Mouse (Mus musculus): ENCODE data around the gene Camk2d. TPM values are rescaled to one million over a fixed set of nuclear protein-coding genes. Genes with fewer than 3 reads are reported as not detected.

Gene Camk2d
- total and polyA plus RNA-seq, 2 experiments from 2014 or later = 95.3 to 178 TPM

GRCm38 (mm10) chr3:126752978-126753377, 156.9 kb downstream of the Camk2d start:
- WGBS = 78% methylated on average over 6 of the region's 6 CpGs
- ATAC-seq (no peak), DNase-seq (ENCODE audit: low spot score) (no peak)
- no peak for TF ChIP-seq CTCF (IDR thresholded peaks at IDR 0.05; ENCODE audit: low read depth)
- Histone ChIP-seq H3K9ac (replicated peaks; ENCODE audit: low read length) (no peak overlapping the region), H3K4me1 (ENCODE audit: insufficient read depth, low read length) (no peaks in the 10 kb centered on the region), H3K4me3 (ENCODE audit: low read length) (no peak overlapping the region), H3K27me3 (ENCODE audit: insufficient read depth, low read length) (no peaks in the 10 kb centered on the region), H3K27ac (no peak overlapping the region), H3K4me2 (ENCODE audit: low read depth, low read length) (no peak overlapping the region), H3K9me3 (ENCODE audit: low read length) (no peaks in the 10 kb centered on the region), H3K36me3 (ENCODE audit: insufficient read depth, low read length) (no peaks in the 10 kb centered on the region)

GRCm38 (mm10) chr3:126758398-126758797, 162.3 kb downstream of the Camk2d start:
- ATAC-seq (no peak), DNase-seq (ENCODE audit: low spot score) (no peak)
- Histone ChIP-seq H3K9ac (replicated peaks; ENCODE audit: low read length) (no peak overlapping the region), H3K9me3 (ENCODE audit: low read length) (no peaks in the 10 kb centered on the region), H3K4me1 (ENCODE audit: insufficient read depth, low read length) (no peaks in the 10 kb centered on the region), H3K4me2 (ENCODE audit: low read depth, low read length) (no peak overlapping the region), H3K36me3 (ENCODE audit: insufficient read depth, low read length) (no peaks in the 10 kb centered on the region), H3K27me3 (ENCODE audit: insufficient read depth, low read length) (no peaks in the 10 kb centered on the region), H3K4me3 (ENCODE audit: low read length) (no peak overlapping the region), H3K27ac (no peak overlapping the region)
- WGBS = 85% methylated on average over 1 of the region's 1 CpGs
- TF ChIP-seq CTCF (IDR thresholded peaks at IDR 0.05; ENCODE audit: low read depth) = no peak

GRCm38 (mm10) chr3:126760608-126761007, 164.5 kb downstream of the Camk2d start:
- 84% methylated on average over 3 of the region's 3 CpGs for WGBS

GRCm38 (mm10) chr3:126764745-126765144, 168.6 kb downstream of the Camk2d start:
- no peak overlapping the region for H3K4me2 ChIP-seq (ENCODE audit: low read depth, low read length)
- no peak overlapping the region for H3K9ac ChIP-seq (replicated peaks; ENCODE audit: low read length)
- no peak for TF ChIP-seq CTCF (IDR thresholded peaks at IDR 0.05; ENCODE audit: low read depth)
- H3K27me3 ChIP-seq (ENCODE audit: insufficient read depth, low read length) = no peaks in the 10 kb centered on the region
- DNase-seq (ENCODE audit: low spot score) (no peak), ATAC-seq (no peak)
- 78% methylated on average over 4 of the region's 4 CpGs for WGBS
- no peaks in the 10 kb centered on the region for H3K36me3 ChIP-seq (ENCODE audit: insufficient read depth, low read length)
- no peaks in the 10 kb centered on the region for H3K4me1 ChIP-seq (ENCODE audit: insufficient read depth, low read length)
- H3K4me3 ChIP-seq (ENCODE audit: low read length) = no peak overlapping the region
- H3K27ac ChIP-seq = no peak overlapping the region
- H3K9me3 ChIP-seq (ENCODE audit: low read length) = no peaks in the 10 kb centered on the region

More at GRCm38 (mm10) chr3:126760608-126761007, 164.5 kb downstream of the Camk2d start:
- TF ChIP-seq CTCF (IDR thresholded peaks at IDR 0.05; ENCODE audit: low read depth) = no peak
- DNase-seq (ENCODE audit: low spot score) (no peak), ATAC-seq (no peak)
- Histone ChIP-seq H3K36me3 (ENCODE audit: insufficient read depth, low read length) (no peaks in the 10 kb centered on the region), H3K9me3 (ENCODE audit: low read length) (no peaks in the 10 kb centered on the region), H3K27me3 (ENCODE audit: insufficient read depth, low read length) (no peaks in the 10 kb centered on the region), H3K27ac (no peak overlapping the region), H3K9ac (replicated peaks; ENCODE audit: low read length) (no peak overlapping the region), H3K4me2 (ENCODE audit: low read depth, low read length) (no peak overlapping the region), H3K4me1 (ENCODE audit: insufficient read depth, low read length) (no peaks in the 10 kb centered on the region), H3K4me3 (ENCODE audit: low read length) (no peak overlapping the region)

- Histone ChIP-seq H3K9me3 (ENCODE audit: low read length) (no peaks in the 10 kb centered on the region), H3K27ac (no peak overlapping the region), H3K27me3 (ENCODE audit: insufficient read depth, low read length) (no peaks in the 10 kb centered on the region), H3K4me2 (ENCODE audit: low read depth, low read length) (no peak overlapping the region), H3K9ac (replicated peaks; ENCODE audit: low read length) (no peak overlapping the region), H3K4me1 (ENCODE audit: insufficient read depth, low read length) (no peaks in the 10 kb centered on the region), H3K36me3 (ENCODE audit: insufficient read depth, low read length) (no peaks in the 10 kb centered on the region), H3K4me3 (ENCODE audit: low read length) (no peak overlapping the region)
- WGBS = 75% methylated on average over 6 of the region's 6 CpGs
- no peak for ATAC-seq
- no peak for TF ChIP-seq CTCF (IDR thresholded peaks at IDR 0.05; ENCODE audit: low read depth)
- no peak for DNase-seq (ENCODE audit: low spot score)
These were observed 174.0 kb downstream of the Camk2d start for GRCm38 (mm10) chr3:126770056-126770455.

- ATAC-seq (no peak), DNase-seq (ENCODE audit: low spot score) (no peak)
- WGBS = 69% methylated on average over 8 of the region's 8 CpGs
- Histone ChIP-seq H3K27me3 (ENCODE audit: insufficient read depth, low read length) (no peaks in the 10 kb centered on the region), H3K9ac (replicated peaks; ENCODE audit: low read length) (no peak overlapping the region), H3K4me1 (ENCODE audit: insufficient read depth, low read length) (no peaks in the 10 kb centered on the region), H3K9me3 (ENCODE audit: low read length) (no peaks in the 10 kb centered on the region), H3K4me2 (ENCODE audit: low read depth, low read length) (no peak overlapping the region), H3K27ac (no peak overlapping the region), H3K36me3 (ENCODE audit: insufficient read depth, low read length) (no peaks in the 10 kb centered on the region), H3K4me3 (ENCODE audit: low read length) (no peak overlapping the region)
- TF ChIP-seq CTCF (IDR thresholded peaks at IDR 0.05; ENCODE audit: low read depth) = no peak
These were observed 174.9 kb downstream of the Camk2d start for GRCm38 (mm10) chr3:126771032-126771431.

- WGBS = 21% methylated on average over 6 of the region's 6 CpGs
- Histone ChIP-seq H3K4me3 (ENCODE audit: low read length) (no peak overlapping the region), H3K9ac (replicated peaks; ENCODE audit: low read length) (no peak overlapping the region)
These were observed 175.4 kb downstream of the Camk2d start for GRCm38 (mm10) chr3:126771541-126771940.

More at GRCm38 (mm10) chr3:126771541-126771940, 175.4 kb downstream of the Camk2d start:
- Histone ChIP-seq H3K4me1 (ENCODE audit: insufficient read depth, low read length) (no peaks in the 10 kb centered on the region), H3K27ac (no peak overlapping the region), H3K36me3 (ENCODE audit: insufficient read depth, low read length) (no peaks in the 10 kb centered on the region), H3K27me3 (ENCODE audit: insufficient read depth, low read length) (no peaks in the 10 kb centered on the region), H3K4me2 (ENCODE audit: low read depth, low read length) (no peak overlapping the region), H3K9me3 (ENCODE audit: low read length) (no peaks in the 10 kb centered on the region)
- peak; percentile 80 for DNase-seq (ENCODE audit: low spot score)
- peak; percentile 95 for ATAC-seq
- TF ChIP-seq CTCF (IDR thresholded peaks at IDR 0.05; ENCODE audit: low read depth) = peak; percentile 93

All from hindbrain, postnatal 0 days (tissue).